Mouse (Mus musculus): ENCODE measurements at regions not wholly inside any gene's neighbourhood (a gene's known extent, or its start where the extent isn't known, plus 50 kb on each side); places are given as distances from the start of the nearest gene placed in this dataset.

DNA sequence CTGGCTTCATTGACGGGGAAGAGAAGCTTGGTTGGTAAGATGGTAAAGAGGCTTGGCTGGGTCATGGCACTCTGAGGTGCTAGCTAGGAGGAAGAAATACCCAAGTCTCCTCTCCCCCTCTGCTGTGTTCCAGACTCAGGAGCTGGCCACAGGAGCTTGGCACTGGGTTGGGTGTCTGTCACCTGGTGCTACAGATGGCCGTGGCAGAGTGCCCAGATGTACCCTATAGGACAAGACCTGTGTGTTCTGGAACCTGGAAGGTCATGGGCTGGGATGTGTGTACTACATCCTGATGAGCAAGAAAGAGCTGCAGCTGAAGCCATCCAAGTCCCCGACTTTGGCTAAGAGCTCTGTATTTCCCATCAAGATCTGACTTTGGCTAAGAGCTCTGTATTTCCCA, 72.4 kb downstream of the Nupl2 start:
- WGBS = 85% methylated on average over 3 of the region's 3 CpGs
- no peak overlapping the region for H3K27ac ChIP-seq
- no peaks in the 10 kb centered on the region for H3K36me3 ChIP-seq
- no peak overlapping the region for H3K9ac ChIP-seq
- no peaks in the 10 kb centered on the region for H3K4me1 ChIP-seq
- H3K4me3 ChIP-seq = no peak overlapping the region
- no peaks in the 10 kb centered on the region for H3K27me3 ChIP-seq (replicated peaks)
- H3K9me3 ChIP-seq = no peaks in the 10 kb centered on the region
- no peak for ATAC-seq (ENCODE audit: low FRiP score, low read depth)
- no peak overlapping the region for H3K4me2 ChIP-seq (replicated peaks)

DNA sequence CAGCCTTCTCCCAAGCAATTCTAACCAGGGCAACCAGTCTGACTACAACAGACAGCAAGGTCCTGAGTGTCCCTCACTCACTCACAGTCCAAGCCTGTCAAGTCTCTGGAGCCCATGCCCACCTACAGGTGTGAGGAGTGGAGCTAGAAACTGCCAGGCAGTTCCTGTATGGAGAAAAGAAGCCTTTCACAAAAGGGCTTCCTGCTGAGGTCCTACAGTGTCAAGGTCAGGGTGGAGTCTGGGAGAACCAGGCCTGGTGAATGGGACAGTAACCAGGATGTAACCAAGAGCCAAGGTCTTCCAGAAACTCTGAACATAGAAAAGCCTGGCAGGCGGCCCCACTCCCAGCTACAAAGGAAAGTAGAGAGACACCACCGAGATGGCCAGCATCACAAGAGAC, 74.2 kb downstream of the Nupl2 start:
- H3K9ac ChIP-seq = no peak overlapping the region
- H3K4me1 ChIP-seq = no peaks in the 10 kb centered on the region
- no peak overlapping the region for H3K27ac ChIP-seq
- no peak overlapping the region for H3K4me3 ChIP-seq
- 84% methylated on average over 2 of the region's 2 CpGs for WGBS
- no peaks in the 10 kb centered on the region for H3K36me3 ChIP-seq
- no peak for ATAC-seq (ENCODE audit: low FRiP score, low read depth)
- no peak overlapping the region for H3K4me2 ChIP-seq (replicated peaks)
- H3K27me3 ChIP-seq (replicated peaks) = no peaks in the 10 kb centered on the region
- H3K9me3 ChIP-seq = no peaks in the 10 kb centered on the region

DNA sequence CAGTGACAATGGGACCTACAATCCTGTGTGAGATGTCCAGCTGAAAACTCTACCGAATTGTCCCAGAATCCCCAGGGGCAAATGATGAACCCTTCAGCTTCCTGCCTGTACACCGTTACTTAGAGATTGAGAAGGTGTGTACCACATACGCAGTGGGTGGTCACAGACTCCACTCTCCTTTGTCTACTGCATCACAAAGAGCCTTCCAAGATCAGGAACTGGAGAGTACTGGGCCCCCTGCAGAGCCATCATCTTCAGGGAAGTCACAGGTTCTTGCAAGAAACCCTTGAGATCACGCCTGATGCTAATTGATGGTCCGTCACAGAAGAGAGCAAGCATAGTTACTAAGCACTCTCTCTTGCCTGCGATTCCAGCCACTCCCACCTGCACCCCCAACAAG, 79.4 kb downstream of the Nupl2 start:
- no peaks in the 10 kb centered on the region for H3K9me3 ChIP-seq
- no peak overlapping the region for H3K4me2 ChIP-seq (replicated peaks)
- no peak overlapping the region for H3K27ac ChIP-seq
- no peak for ATAC-seq (ENCODE audit: low FRiP score, low read depth)
- H3K4me1 ChIP-seq = no peaks in the 10 kb centered on the region
- no peak overlapping the region for H3K4me3 ChIP-seq
- WGBS = 82% methylated on average over 6 of the region's 6 CpGs
- no peak overlapping the region for H3K9ac ChIP-seq
- H3K27me3 ChIP-seq (replicated peaks) = no peaks in the 10 kb centered on the region
- no peaks in the 10 kb centered on the region for H3K36me3 ChIP-seq

DNA sequence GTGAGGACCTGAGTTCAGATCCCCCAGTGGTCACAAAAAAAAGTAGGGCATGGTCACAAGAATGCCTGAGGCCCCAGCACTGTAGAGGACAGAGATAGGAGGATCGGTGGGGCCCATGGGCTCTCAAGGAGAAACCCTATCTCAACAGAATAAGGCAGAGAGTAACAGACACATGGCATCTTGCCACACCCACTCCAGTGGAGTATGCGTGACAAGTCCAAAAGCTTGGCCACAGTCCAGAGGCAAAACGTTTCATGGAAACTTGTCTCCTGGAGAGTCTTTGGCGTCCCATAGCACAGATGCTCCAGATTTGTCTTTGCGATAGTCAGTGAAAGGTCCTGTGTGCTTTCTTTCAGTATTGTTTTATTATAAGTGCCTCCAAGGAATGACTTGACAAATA, 90.7 kb downstream of the Nupl2 start:
- Histone ChIP-seq H3K27me3 (replicated peaks) (no peaks in the 10 kb centered on the region), H3K27ac (no peak overlapping the region), H3K9ac (no peak overlapping the region), H3K4me1 (no peaks in the 10 kb centered on the region), H3K4me2 (replicated peaks) (no peak overlapping the region), H3K4me3 (no peak overlapping the region), H3K9me3 (peaks cover 6% of the 10 kb centered on the region; the same call in 1 of the 2 replicates), H3K36me3 (no peaks in the 10 kb centered on the region)
- no peak for ATAC-seq (ENCODE audit: low FRiP score, low read depth)
- 89% methylated on average over 5 of the region's 5 CpGs for WGBS

DNA sequence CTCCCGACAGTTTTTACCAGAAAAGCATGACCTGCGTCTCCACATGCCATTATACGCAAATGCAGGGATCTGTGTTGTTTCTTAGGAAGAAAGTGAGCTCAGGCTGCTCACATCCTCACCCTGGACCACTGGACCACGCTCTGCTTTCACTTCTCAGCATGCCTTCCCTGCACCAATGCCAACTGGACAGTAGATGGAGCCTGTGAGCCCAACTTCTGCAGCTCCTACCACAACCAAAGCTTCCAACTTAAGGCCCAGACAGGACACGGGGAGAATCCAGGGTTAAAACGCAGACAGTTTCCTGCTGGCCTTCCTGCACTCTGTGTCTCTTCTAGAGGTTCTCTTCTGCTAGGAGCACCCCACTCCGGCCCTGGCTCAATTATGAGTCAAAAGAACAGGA, 90.3 kb downstream of the Kcnh2 start:
- H3K4me3 ChIP-seq = no peak overlapping the region
- H3K9me3 ChIP-seq = peaks cover 6% of the 10 kb centered on the region; the same call in 1 of the 2 replicates
- no peak overlapping the region for H3K27ac ChIP-seq
- H3K9ac ChIP-seq = no peak overlapping the region
- peak; percentile 49; the same call in 1 of the 2 replicates for ATAC-seq (ENCODE audit: low FRiP score, low read depth)
- H3K4me2 ChIP-seq (replicated peaks) = no peak overlapping the region
- no peaks in the 10 kb centered on the region for H3K27me3 ChIP-seq (replicated peaks)
- H3K36me3 ChIP-seq = no peaks in the 10 kb centered on the region
- 18% methylated on average over 7 of the region's 7 CpGs for WGBS
- H3K4me1 ChIP-seq = peaks cover 8% of the 10 kb centered on the region; the same call in 1 of the 2 replicates

DNA sequence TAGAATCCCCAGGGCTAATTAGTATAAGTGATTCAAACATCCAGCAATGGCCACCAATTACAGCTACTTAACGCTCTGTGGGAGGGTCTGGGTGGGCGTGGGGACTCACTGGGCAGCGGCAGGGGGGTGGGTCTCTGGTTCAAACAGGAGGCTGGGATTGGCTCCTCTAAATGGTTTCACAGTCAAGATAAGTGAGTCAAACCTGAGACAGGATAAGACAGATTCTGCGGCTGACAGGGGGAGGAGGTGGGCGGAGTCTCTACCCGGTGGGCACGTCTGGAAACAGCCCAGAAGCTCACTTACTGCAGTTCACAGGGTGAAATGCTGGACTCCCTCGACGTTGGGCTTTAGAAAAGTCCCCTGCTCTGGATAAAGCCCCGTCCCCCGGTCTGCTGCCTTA, 89.3 kb downstream of the Kcnh2 start:
- WGBS = 10% methylated on average over 11 of the region's 11 CpGs
- Histone ChIP-seq H3K27me3 (replicated peaks) (no peaks in the 10 kb centered on the region), H3K9ac (no peak overlapping the region), H3K27ac (no peak overlapping the region), H3K36me3 (no peaks in the 10 kb centered on the region), H3K4me2 (replicated peaks) (peak overlapping the region; percentile 25), H3K4me1 (peaks cover 8% of the 10 kb centered on the region; the same call in 1 of the 2 replicates), H3K4me3 (no peak overlapping the region), H3K9me3 (peaks cover 6% of the 10 kb centered on the region; the same call in 1 of the 2 replicates)
- no peak for ATAC-seq (ENCODE audit: low FRiP score, low read depth)

DNA sequence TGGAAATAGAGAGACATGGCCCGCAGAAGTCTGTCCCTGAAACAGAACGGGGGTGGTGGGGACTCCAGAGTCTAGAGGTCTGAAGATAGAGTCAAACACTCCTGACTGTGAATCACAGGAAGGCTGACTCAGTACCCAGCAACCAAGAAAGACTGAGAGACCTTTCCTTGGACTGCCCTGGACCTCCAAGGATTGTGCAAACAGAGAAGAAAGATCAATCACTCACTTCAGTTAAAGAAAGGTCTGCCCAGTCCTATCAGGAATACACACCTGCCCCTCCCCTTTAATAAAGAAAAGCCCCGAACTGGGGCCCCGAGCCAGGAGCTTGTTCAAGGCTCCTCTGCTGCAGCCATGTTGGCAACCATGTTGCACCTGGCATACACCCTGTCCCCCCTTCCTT, 87.3 kb downstream of the Kcnh2 start:
- H3K9me3 ChIP-seq = no peaks in the 10 kb centered on the region
- H3K36me3 ChIP-seq = no peaks in the 10 kb centered on the region
- H3K4me2 ChIP-seq (replicated peaks) = no peak overlapping the region
- H3K4me3 ChIP-seq = no peak overlapping the region
- no peak for ATAC-seq (ENCODE audit: low FRiP score, low read depth)
- peaks cover 8% of the 10 kb centered on the region; the same call in 1 of the 2 replicates for H3K4me1 ChIP-seq
- no peaks in the 10 kb centered on the region for H3K27me3 ChIP-seq (replicated peaks)
- no peak overlapping the region for H3K9ac ChIP-seq
- no peak overlapping the region for H3K27ac ChIP-seq
- WGBS = 85% methylated on average over 4 of the region's 4 CpGs

DNA sequence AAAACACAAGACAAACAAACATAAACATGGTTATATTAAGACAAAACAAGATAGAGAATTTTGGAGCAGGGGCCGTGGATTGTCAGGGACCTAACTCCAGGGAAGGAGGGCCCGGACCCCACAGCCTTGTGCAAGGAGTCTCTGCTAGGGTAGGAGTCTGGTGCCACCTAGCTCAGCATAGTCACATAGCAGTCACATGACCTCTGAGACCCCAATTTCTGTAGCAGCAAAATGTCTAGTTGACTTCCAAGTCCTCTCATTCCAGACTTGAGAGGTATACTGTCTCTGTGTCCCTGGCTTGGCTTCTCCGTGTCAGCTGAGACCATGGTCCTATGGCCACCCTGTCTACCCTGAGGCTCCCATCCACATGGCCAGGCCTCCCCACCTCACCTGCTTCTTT, 86.0 kb downstream of the Kcnh2 start:
- ATAC-seq (ENCODE audit: low FRiP score, low read depth) = no peak
- no peaks in the 10 kb centered on the region for H3K9me3 ChIP-seq
- H3K9ac ChIP-seq = no peak overlapping the region
- WGBS = 92% methylated on average over 3 of the region's 3 CpGs
- no peaks in the 10 kb centered on the region for H3K36me3 ChIP-seq
- H3K27me3 ChIP-seq (replicated peaks) = no peaks in the 10 kb centered on the region
- H3K4me1 ChIP-seq = peaks cover 8% of the 10 kb centered on the region; the same call in 1 of the 2 replicates
- no peak overlapping the region for H3K27ac ChIP-seq
- no peak overlapping the region for H3K4me3 ChIP-seq
- no peak overlapping the region for H3K4me2 ChIP-seq (replicated peaks)

DNA sequence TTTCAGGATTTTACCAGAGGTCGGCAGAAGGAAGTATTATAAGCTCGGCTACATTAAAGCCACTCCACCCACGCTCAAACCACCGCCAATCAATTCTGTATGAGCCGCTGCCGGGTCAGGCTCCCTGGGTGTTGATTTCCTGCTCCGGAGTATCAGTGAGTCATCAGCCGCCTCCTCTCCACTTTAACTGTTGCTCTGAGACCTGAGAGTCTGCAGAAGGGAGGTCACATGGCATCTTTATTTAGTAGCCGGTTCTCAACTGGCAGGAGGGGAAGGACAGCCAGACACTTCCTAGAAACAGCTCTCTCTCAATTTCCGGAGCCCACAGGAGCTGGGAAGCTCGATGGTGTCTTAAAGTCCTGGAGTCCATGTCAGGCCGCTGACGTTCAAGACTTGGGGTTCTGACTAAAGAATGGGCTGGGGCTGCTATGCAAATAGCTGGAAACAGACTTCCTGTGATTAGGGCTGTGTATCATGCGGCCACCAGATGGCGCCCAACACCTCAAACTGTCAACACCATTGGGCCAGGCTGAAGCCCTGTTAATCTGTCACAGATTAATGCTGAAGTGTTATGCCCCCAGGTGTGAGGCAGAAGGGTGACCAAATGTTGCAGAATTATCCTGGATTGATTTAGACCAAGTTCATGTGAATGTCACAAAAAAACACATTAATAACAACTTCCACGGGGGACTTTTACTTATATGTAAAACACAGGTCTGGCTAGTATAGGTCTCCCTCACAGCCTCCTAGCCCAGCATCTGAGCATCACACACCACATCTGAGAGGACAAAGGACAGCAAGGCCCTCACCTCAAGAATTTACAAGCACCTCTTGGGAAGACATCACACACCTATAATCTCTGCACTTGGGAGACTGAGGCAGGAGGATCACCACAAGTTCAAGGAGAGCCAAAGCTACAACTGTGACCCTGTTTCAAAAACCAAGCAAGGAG, 84.8 kb downstream of the Kcnh2 start:
- 20% methylated on average over 16 of the region's 16 CpGs for WGBS
- Histone ChIP-seq H3K27me3 (replicated peaks) (no peaks in the 10 kb centered on the region), H3K36me3 (no peaks in the 10 kb centered on the region), H3K9ac (no peak overlapping the region), H3K4me1 (peaks cover 8% of the 10 kb centered on the region; the same call in 1 of the 2 replicates), H3K27ac (no peak overlapping the region), H3K9me3 (no peaks in the 10 kb centered on the region), H3K4me2 (replicated peaks) (peak overlapping the region; percentile 50), H3K4me3 (no peak overlapping the region)
- peak; percentile 69 for ATAC-seq (ENCODE audit: low FRiP score, low read depth)

Data from neural tube, embryonic 12.5 days (tissue).